Mouse (Mus musculus) forebrain, embryonic 11.5 days (tissue): ENCODE measurements at regions not wholly inside any gene's neighbourhood (a gene's known extent, or its start where the extent isn't known, plus 50 kb on each side); places are given as distances from the start of the nearest gene placed in this dataset.

Experiments used
- ATAC-seq: fragments of 200-750 bp; cut with Nextera tagmentation; replicated peaks from 2 replicates; pipeline ENCODE4 v1.8.0; 2017; ENCODE audit warnings: moderate TSS enrichment; ENCODE audit not compliant: low FRiP score
- DNase-seq: peaks from one replicate; pipeline ENCODE4 v3.0.0-alpha.2; 2017; ENCODE audit warnings: low spot score
- H3K27ac ChIP-seq: fragments of 300-500 bp; sonication (generic); 2 replicates; pipeline ENCODE4 v1.5.1; 2014; ENCODE audit warnings: low read depth, low read length
- H3K27me3 ChIP-seq: fragments of 300-500 bp; sonication (generic); 2 replicates; pipeline ENCODE4 v1.6.1; 2014; ENCODE audit warnings: mild to moderate bottlenecking, low read length, mixed read lengths; ENCODE audit not compliant: control insufficient read depth, insufficient read depth
- H3K36me3 ChIP-seq: fragments of 300-500 bp; sonication (generic); 2 replicates; pipeline ENCODE4 v1.6.1; 2014; ENCODE audit warnings: mild to moderate bottlenecking, low read length, moderate library complexity, mixed read lengths; ENCODE audit not compliant: control insufficient read depth, insufficient read depth
- H3K4me1 ChIP-seq: fragments of 300-500 bp; sonication (generic); replicated peaks from 2 replicates; pipeline ENCODE4 v1.6.1; 2014; ENCODE audit warnings: low read length, mixed read lengths; ENCODE audit not compliant: control insufficient read depth, insufficient read depth
- H3K4me2 ChIP-seq: fragments of 300-500 bp; sonication (generic); 2 replicates; pipeline ENCODE4 v1.6.1; 2014; ENCODE audit warnings: low read depth, mild to moderate bottlenecking, low read length, moderate library complexity, mixed read lengths; ENCODE audit not compliant: severe bottlenecking
- H3K4me3 ChIP-seq: fragments of 300-500 bp; sonication (generic); 2 replicates; pipeline ENCODE4 v1.5.1; 2014; ENCODE audit warnings: low read depth, low read length
- H3K9ac ChIP-seq: fragments of 300-500 bp; sonication (generic); 2 replicates; pipeline ENCODE4 v1.6.1; 2014; ENCODE audit warnings: low read length
- H3K9me3 ChIP-seq: fragments of 300-500 bp; sonication (generic); 2 replicates; pipeline ENCODE4 v1.6.1; 2016; ENCODE audit warnings: low read length, mixed read lengths; ENCODE audit not compliant: control insufficient read depth
- WGBS: fragments of 180-500 bp; shearing (Covaris S2); extraction: QIAGEN DNeasy Blood & Tissue Kit; methylation state at CpG from one replicate; pipeline ENCODE4 v1.1.7; 2014; 5-methylcytosine and 5-hydroxymethylcytosine counted together

GRCm38 (mm10) chr1:55838168-55838567, 432.4 kb downstream of the Plcl1 start:
- ATAC-seq (no peak), DNase-seq (peak; percentile 67)
- no peaks in the 10 kb centered on the region for H3K36me3 ChIP-seq
- no peak overlapping the region for H3K4me3 ChIP-seq
- no peaks in the 10 kb centered on the region for H3K4me1 ChIP-seq
- H3K9me3 ChIP-seq: no peaks in the 10 kb centered on the region
- no peaks in the 10 kb centered on the region for H3K27me3 ChIP-seq
- no peak overlapping the region for H3K4me2 ChIP-seq
- H3K27ac ChIP-seq: no peak overlapping the region
- no peak overlapping the region for H3K9ac ChIP-seq
- 3% methylated on average over 2 of the region's 2 CpGs for WGBS

- ATAC-seq (no peak), DNase-seq (no peak)
- WGBS: 82% methylated on average over 3 of the region's 3 CpGs
- Histone ChIP-seq H3K4me3 (no peak overlapping the region), H3K9ac (no peak overlapping the region), H3K27ac (no peak overlapping the region), H3K4me2 (no peak overlapping the region), H3K27me3 (no peaks in the 10 kb centered on the region), H3K36me3 (no peaks in the 10 kb centered on the region), H3K4me1 (no peaks in the 10 kb centered on the region), H3K9me3 (no peaks in the 10 kb centered on the region)
These were observed 443.1 kb downstream of the Plcl1 start for GRCm38 (mm10) chr1:55848806-55849205.

- Histone ChIP-seq H3K4me2 (no peak overlapping the region), H3K27ac (no peak overlapping the region), H3K9ac (no peak overlapping the region), H3K36me3 (no peaks in the 10 kb centered on the region), H3K27me3 (no peaks in the 10 kb centered on the region), H3K4me3 (no peak overlapping the region), H3K4me1 (no peaks in the 10 kb centered on the region), H3K9me3 (no peaks in the 10 kb centered on the region)
- ATAC-seq (no peak), DNase-seq (no peak)
These were observed 446.6 kb downstream of the Plcl1 start for GRCm38 (mm10) chr1:55852354-55852753.

- H3K9ac ChIP-seq: no peak overlapping the region
- WGBS: 84% methylated on average over 3 of the region's 3 CpGs
These were observed 453.4 kb downstream of the Plcl1 start for GRCm38 (mm10) chr1:55859113-55859512.

GRCm38 (mm10) chr1:55863113-55863512, 457.4 kb downstream of the Plcl1 start:
- ATAC-seq (no peak), DNase-seq (no peak)
- Histone ChIP-seq H3K9ac (no peak overlapping the region), H3K9me3 (no peaks in the 10 kb centered on the region), H3K4me3 (no peak overlapping the region), H3K4me2 (no peak overlapping the region), H3K27me3 (no peaks in the 10 kb centered on the region), H3K36me3 (no peaks in the 10 kb centered on the region), H3K27ac (no peak overlapping the region), H3K4me1 (no peaks in the 10 kb centered on the region)
- WGBS: 74% methylated on average over 3 of the region's 3 CpGs

More at GRCm38 (mm10) chr1:55859113-55859512, 453.4 kb downstream of the Plcl1 start:
- no peaks in the 10 kb centered on the region for H3K4me1 ChIP-seq
- H3K4me3 ChIP-seq: no peak overlapping the region
- no peaks in the 10 kb centered on the region for H3K27me3 ChIP-seq
- no peaks in the 10 kb centered on the region for H3K9me3 ChIP-seq
- ATAC-seq (no peak), DNase-seq (no peak)
- H3K27ac ChIP-seq: no peak overlapping the region
- no peaks in the 10 kb centered on the region for H3K36me3 ChIP-seq
- no peak overlapping the region for H3K4me2 ChIP-seq

GRCm38 (mm10) chr1:55865274-55865673, 459.6 kb downstream of the Plcl1 start:
- DNase-seq (no peak), ATAC-seq (no peak)
- H3K9ac ChIP-seq: no peak overlapping the region
- H3K4me2 ChIP-seq: no peak overlapping the region
- 72% methylated on average over 4 of the region's 4 CpGs for WGBS
- no peak overlapping the region for H3K4me3 ChIP-seq
- no peak overlapping the region for H3K27ac ChIP-seq
- no peaks in the 10 kb centered on the region for H3K4me1 ChIP-seq
- H3K36me3 ChIP-seq: no peaks in the 10 kb centered on the region
- no peaks in the 10 kb centered on the region for H3K9me3 ChIP-seq
- no peaks in the 10 kb centered on the region for H3K27me3 ChIP-seq

- ATAC-seq (no peak), DNase-seq (no peak)
- no peaks in the 10 kb centered on the region for H3K4me1 ChIP-seq
- H3K36me3 ChIP-seq: no peaks in the 10 kb centered on the region
- H3K4me2 ChIP-seq: no peak overlapping the region
- no peak overlapping the region for H3K9ac ChIP-seq
- no peak overlapping the region for H3K27ac ChIP-seq
- H3K4me3 ChIP-seq: no peak overlapping the region
- H3K27me3 ChIP-seq: no peaks in the 10 kb centered on the region
- H3K9me3 ChIP-seq: no peaks in the 10 kb centered on the region
These were observed 461.0 kb downstream of the Plcl1 start for GRCm38 (mm10) chr1:55866677-55867076.

GRCm38 (mm10) chr1:55873583-55873982, 467.9 kb downstream of the Plcl1 start:
- Histone ChIP-seq H3K9ac (no peak overlapping the region), H3K4me1 (no peaks in the 10 kb centered on the region), H3K27ac (no peak overlapping the region), H3K9me3 (no peaks in the 10 kb centered on the region), H3K36me3 (no peaks in the 10 kb centered on the region), H3K27me3 (no peaks in the 10 kb centered on the region), H3K4me2 (no peak overlapping the region), H3K4me3 (no peak overlapping the region)
- DNase-seq: no peak
- 91% methylated on average over 4 of the region's 4 CpGs for WGBS
- 0 out of 2 replicates have a peak, but pooled peaks have one; percentile 24 for ATAC-seq

GRCm38 (mm10) chr1:55874143-55874867, 468.6 kb downstream of the Plcl1 start:
- 23% methylated on average over 7 of the region's 7 CpGs for WGBS

More at GRCm38 (mm10) chr1:55874143-55874867, 468.6 kb downstream of the Plcl1 start:
- Histone ChIP-seq H3K4me3 (no peak overlapping the region), H3K36me3 (no peaks in the 10 kb centered on the region), H3K27me3 (no peaks in the 10 kb centered on the region), H3K4me1 (no peaks in the 10 kb centered on the region), H3K9me3 (no peaks in the 10 kb centered on the region), H3K4me2 (no peak overlapping the region), H3K9ac (no peak overlapping the region), H3K27ac (no peak overlapping the region)
- peak; percentile 60 for ATAC-seq
- DNase-seq: peak; percentile 85
